Mouse (Mus musculus) CH12F3 (cell line): Measurements from ENCODE around the gene Plekho1.

Source experiments
- in situ Hi-C: fragments of 300-500 bp; cut with MboI; formaldehyde crosslinking; loops from 2 replicates; pipeline ENCODE4 v1.14.3; 2020; ENCODE audit warnings: low sequenced_read_pairs

Plekho1 gene

GRCm38 (mm10) chr3:96012805-96013204 is 17.0 kb upstream of the Plekho1 start:
- in situ Hi-C loops: no loop called here

- in situ Hi-C loops: no loop called here
These were observed 12.7 kb upstream of the Plekho1 start for GRCm38 (mm10) chr3:96008463-96008862.

- in situ Hi-C loops: no loop called here
These were observed 5.8 kb upstream of the Plekho1 start for GRCm38 (mm10) chr3:96001560-96001959.

- in situ Hi-C loops: no loop called here
These were observed 5.2 kb upstream of the Plekho1 start for GRCm38 (mm10) chr3:96000921-96001501.

GRCm38 (mm10) chr3:96000080-96000632 is 4.4 kb upstream of the Plekho1 start:
- in situ Hi-C loops: no loop called here

GRCm38 (mm10) chr3:95999308-96000079 is 3.7 kb upstream of the Plekho1 start:
- in situ Hi-C loops: no loop called here

GRCm38 (mm10) chr3:95997203-95997721 is 1.5 kb upstream of the Plekho1 start:
- in situ Hi-C loops: no loop called here

- in situ Hi-C loops: no loop called here
These were observed 761 bp upstream of the Plekho1 start for GRCm38 (mm10) chr3:95996451-95997073.

GRCm38 (mm10) chr3:95994975-95995801 is 613 bp downstream of the Plekho1 start:
- in situ Hi-C loops: no loop called here

- in situ Hi-C loops: no loop called here
These were observed 1.4 kb downstream of the Plekho1 start for GRCm38 (mm10) chr3:95994381-95994846.

- in situ Hi-C loops: no loop called here
These were observed 1.9 kb downstream of the Plekho1 start for GRCm38 (mm10) chr3:95993881-95994280.

GRCm38 (mm10) chr3:95992990-95993603 is 2.7 kb downstream of the Plekho1 start:
- in situ Hi-C loops: no loop called here

- in situ Hi-C loops: no loop called here
These were observed 5.3 kb downstream of the Plekho1 start for GRCm38 (mm10) chr3:95990413-95990941.

GRCm38 (mm10) chr3:95988969-95989368 is 6.8 kb downstream of the Plekho1 start:
- in situ Hi-C loops: no loop called here

GRCm38 (mm10) chr3:95988138-95988537 is 7.7 kb downstream of the Plekho1 start:
- in situ Hi-C loops: no loop called here

GRCm38 (mm10) chr3:95987386-95988110 is 8.3 kb downstream of the Plekho1 start:
- in situ Hi-C loops: no loop called here

GRCm38 (mm10) chr3:95986984-95987383 is 8.8 kb downstream of the Plekho1 start:
- in situ Hi-C loops: no loop called here

GRCm38 (mm10) chr3:95986001-95986622 is 9.7 kb downstream of the Plekho1 start:
- in situ Hi-C loops: no loop called here
